Mouse (Mus musculus) right cerebral cortex, postnatal 14 days (tissue): ENCODE data around the gene Thumpd3.

Experiments
- DNase-seq: peaks from one replicate; pipeline ENCODE4 v3.0.0; 2022

The Thumpd3 gene

GRCm38 (mm10) chr6:113046041-113046975 lies at the start of gene Thumpd3:
Thumpd3 (plus strand) TSS chr6:113046225.
- DNase-seq: peak; percentile 98

DNA sequence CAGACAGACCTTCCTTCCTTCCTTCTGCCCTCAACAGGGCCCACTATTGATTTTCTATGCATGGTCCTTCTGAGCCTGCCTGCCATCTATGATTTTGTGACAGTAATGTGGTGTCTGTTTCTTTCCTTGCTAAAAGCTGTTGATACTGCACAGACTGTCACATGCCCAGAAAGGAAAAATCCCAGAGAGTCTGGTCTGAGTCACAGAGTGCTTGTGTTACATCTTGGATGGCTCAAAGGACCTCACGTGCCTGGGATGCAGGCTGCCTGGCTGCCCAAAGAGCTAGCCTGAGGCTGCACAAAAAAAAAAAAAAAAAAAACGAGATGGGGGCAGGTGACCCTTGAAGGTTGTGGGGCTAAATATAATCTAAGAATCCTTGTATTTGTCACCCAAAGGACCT lies 46.8 kb upstream of the Thumpd3 start:
- no peak for DNase-seq

- peak; percentile 93 for DNase-seq
Observed at GRCm38 (mm10) chr6:113000666-113001287, 45.2 kb upstream of the Thumpd3 start.

GRCm38 (mm10) chr6:113001719-113002118 lies 44.3 kb upstream of the Thumpd3 start:
- no peak for DNase-seq

DNA sequence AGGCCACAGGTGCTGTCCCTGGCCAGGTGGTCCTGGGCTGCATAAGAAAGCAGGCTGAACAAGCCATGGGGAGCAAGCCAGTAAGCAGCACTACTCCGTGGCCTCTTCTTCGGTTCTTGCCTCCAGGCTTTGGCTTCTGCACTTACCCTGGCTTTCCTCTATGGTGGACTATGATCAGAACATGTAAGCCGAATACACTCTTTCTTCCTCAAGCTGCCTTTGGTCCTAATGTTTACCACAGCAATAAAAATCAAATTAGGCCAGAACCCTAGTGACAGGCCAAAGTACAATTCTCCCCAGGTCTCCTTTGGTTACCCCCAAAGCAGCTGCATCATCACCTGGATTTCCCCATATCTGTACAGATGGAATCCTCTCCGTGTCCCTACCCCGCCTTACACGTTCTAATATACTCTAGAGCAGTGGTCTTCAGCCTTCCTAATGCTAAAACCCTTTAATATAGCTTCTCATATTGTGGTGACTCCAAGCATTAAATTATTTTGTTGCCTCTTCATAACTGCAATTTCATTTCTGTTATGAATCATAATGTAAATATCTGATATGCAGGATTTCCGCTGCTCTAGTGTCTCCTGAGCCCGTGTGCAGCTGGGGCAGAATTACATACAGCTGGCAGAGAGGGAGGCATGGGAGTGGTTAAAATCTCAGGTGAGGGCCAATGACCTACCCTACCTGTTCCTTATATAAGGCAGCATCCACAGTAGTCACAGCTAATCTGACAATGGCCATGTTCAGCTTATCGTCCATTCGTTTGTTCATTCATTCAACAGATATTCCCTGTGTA lies 42.5 kb upstream of the Thumpd3 start:
- no peak for DNase-seq

DNA sequence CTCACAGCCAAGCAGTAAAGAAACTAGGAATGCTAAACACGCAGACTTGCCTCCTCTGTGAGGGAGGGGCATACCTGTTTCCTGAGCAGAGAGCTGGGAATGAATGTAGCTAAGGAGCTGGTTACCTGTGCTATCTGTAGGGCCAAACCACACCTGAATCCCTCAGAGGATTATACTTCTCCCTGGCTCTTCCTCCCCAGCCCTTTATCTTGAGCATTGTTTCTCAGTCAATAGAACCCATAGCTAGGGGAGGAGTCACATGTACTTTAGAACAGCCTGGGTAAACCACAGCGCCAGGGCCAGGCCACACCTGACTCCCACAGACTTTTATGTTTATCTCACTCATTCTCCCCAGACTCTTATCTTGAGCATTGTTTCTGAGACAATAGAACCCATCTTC lies 39.2 kb upstream of the Thumpd3 start:
- DNase-seq: no peak

DNA sequence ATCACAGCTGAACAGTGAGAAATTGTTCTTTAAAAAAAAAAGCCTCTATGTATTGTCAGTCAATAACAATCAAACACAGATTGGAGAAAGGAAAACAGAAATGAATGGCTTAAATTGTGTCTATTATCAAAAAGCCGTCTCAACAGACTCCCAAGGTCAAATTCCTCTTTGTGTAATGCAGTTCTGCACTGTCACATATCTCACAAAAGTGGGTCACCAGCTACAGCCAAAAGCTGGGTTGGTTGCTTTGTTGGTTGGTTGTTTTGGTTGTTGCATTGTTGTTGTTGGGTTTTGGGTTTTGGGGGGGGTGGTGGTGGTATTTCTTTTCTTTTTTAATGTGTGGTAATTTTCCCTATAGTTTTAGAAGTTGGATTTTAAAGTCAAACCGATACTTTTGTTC lies 34.1 kb upstream of the Thumpd3 start:
- DNase-seq: no peak

DNA sequence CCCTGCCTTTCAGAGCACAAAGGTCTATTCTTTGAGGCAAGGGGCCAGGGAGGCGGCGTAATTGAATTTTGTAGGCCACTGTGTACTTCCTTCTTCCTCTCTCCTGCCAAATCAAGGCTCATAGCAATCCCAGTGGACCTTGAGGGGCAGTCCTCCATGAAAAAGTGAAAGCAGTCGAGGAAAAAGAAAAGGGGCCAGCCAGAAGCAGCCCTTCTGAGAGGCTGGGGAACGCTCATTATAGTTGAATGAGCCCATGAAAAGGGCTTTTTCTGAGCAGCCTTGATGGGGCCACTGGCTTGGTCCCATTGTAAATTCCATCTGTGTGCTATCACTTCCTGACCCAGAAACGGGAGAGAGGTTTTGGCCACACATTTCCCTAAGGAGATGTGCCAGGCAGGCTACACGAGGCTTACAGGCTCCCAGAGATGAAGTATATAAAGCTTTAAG lies 33.5 kb upstream of the Thumpd3 start:
- DNase-seq: no peak

- no peak for DNase-seq
Observed at GRCm38 (mm10) chr6:113013550-113013949, 32.5 kb upstream of the Thumpd3 start.

DNA sequence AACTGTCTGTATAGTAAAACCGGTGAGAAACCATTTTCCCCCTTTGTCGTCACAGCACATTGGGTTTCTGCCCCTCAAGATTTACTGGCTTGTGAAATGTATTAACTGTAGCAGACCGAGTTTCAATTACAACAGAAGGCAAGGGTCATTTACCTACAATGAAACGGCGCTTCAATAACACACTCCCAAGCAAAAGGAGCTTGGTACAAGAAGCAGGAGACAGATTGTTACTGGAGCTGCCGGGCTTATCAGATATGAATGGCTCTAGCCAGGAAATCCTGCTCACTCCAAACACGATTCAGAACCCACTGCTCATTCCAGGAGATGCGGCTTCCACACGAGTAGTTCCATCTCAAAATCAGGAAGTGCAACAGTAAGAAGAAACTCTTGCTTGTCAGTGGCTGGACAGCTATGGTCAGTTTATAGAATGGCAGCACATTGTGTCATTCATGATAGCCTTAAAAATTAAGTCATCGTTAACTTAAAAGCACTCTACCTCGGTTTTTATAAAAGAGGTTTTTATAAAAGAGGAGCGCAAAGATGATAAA lies 28.5 kb upstream of the Thumpd3 start:
- no peak for DNase-seq

- no peak for DNase-seq
Observed at GRCm38 (mm10) chr6:113018139-113018538, 27.9 kb upstream of the Thumpd3 start.

- DNase-seq: no peak
Observed at GRCm38 (mm10) chr6:113024866-113025265, 21.2 kb upstream of the Thumpd3 start.

DNA sequence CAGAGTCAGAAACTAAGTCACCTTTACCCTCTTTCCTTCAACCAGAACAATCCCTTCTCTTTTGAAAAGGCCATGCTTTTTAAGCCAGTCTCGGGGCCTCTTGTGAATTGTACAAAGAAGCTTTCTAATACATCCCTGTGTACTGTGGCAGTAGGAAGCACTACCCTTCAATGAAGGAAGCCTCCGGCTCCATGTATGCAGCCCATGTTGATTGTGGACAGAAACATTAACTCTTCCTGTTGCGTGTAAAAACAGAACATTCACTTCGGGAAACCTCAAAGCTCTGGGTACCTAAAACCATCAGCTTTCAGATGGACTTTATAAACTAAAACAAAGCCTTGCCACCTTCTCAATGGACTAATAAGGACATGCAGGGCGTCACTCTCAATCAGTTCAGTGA lies 20.3 kb upstream of the Thumpd3 start:
- no peak for DNase-seq

- DNase-seq: no peak
Observed at GRCm38 (mm10) chr6:113027446-113027845, 18.6 kb upstream of the Thumpd3 start.

DNA sequence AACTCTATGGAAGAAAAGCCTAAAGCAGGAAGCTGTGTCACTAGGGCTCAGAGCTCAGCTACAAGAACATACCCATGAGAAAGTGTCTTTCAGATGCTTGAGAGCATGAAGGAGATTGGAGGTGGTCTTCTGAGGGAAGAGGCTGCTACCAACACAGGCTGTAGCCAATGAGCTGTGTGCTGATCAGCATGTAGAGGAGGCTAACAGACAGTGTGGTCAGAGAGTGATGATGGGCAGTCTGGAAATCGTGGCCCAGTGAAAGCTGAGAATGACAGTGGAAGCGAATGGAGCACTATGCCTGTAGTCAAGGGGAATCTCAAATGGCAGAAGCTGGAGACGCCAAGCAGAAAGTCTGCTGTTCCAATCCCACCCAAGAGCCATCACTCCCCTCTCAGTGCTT lies 17.0 kb upstream of the Thumpd3 start:
- no peak for DNase-seq

DNA sequence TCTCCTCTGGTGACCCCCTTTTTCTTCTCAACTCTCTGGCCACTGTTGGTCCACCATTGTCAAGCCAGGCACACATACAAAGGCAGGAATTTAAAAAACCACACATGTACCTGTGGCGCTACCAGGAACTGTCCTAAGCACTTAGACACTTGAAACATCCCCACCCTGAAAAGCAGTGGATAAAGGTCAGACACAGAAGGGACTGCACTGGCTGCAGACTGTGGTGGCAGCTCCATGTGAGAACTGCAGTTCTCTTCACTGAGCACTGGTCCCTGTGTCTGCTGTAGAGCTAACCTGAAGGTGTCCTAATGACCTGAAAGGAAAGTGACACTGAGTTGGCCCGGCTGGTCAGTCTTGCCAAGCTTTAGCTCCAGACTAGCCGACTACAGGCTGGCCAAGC lies 15.5 kb upstream of the Thumpd3 start:
- no peak for DNase-seq

GRCm38 (mm10) chr6:113030970-113031660 lies 14.9 kb upstream of the Thumpd3 start:
- no peak for DNase-seq

DNA sequence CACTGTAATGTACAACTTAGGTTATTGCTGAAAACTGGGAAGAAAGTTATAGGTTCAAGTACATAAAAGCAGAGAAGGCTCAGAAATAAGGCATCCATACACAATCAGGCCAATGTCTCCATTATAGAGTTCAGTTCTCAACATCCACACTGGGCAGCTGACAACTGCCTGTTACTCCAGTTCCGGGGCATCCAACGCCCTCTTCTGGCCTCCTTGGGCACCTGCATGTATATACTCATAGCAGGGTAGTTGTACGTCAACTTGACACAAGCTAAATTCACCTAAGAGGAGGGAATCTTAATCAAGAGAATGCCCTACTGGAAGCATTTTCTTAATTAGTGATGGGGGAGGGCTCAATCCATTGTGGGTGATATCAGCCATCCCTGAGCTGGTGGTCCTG lies 13.9 kb upstream of the Thumpd3 start:
- no peak for DNase-seq

DNA sequence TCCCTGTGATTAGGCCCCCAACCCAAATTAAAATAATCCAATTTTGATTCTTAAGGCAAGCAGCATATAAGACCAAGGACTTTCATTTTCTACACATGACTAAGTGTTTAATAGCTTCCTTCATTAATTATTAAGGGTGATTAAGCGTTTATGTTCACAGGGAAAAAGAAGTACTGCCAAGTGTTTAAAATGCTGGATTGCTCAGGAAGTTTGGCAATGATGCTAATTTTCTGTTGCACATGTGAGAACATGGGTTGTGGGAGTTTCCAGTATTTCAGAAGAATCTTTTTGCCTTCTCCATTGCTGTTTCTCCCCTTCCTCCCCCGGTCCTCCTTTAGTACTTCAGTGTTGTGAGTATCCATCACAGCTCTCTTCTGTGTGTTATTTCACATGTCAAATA lies 12.8 kb upstream of the Thumpd3 start:
- DNase-seq: no peak

- no peak for DNase-seq
Observed at GRCm38 (mm10) chr6:113034466-113034865, 11.6 kb upstream of the Thumpd3 start.

DNA sequence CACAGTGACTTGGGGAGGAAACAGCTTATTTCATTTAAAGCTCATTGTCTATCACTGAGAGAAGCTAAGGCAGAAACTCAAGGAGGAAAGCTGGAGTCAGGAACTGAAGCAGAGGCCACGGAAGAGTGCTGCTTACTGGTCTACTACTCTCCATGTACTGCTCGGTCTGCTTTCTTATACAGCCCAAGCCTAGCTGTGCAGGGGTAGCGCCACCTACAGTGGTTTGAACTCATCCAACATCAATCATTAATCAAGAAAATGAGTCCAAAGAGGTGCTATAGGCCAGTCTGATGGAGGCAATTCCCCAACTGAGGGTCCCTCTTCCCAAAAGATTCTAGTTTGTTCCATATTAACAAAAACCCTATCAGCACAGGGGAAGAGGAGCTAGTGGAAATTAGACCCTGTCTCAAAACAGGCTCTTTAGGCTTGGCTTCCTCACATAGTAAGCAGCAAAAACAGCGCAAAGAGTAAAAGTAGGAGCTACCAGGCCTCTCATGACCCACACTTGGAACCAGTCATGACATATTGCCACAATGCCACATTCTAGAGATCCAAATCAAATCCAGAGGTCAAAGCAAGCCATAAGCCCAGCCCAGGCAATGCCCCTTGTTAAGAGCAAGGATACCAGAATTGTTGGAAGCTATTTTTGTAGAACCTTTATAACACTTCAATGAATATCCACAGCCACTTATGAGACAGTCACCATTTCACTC lies 9.4 kb upstream of the Thumpd3 start:
- DNase-seq: no peak
